Mouse (Mus musculus) hematopoietic stem cell, adult 5-6 weeks (primary cell): ENCODE results near the gene Zfp119b. TPM values are rescaled to one million over a fixed set of nuclear protein-coding genes. Genes with fewer than 3 reads are reported as not detected.

Source experiments
- ATAC-seq, 2 experiments: fragments of 125-278 bp in 1 of 2; replicated peaks in 1 of 2; 2 replicates each; pipeline ENCODE4 v1.8.0; 2016 to 2017; ENCODE audit warnings: inconsistent platforms in 2 of 2, mild to moderate bottlenecking in 2 of 2, moderate number of reproducible peaks in 2 of 2, low read depth in 1 of 2, moderate TSS enrichment in 1 of 2; ENCODE audit not compliant: low FRiP score in 2 of 2, poor library complexity in 2 of 2, severe bottlenecking in 2 of 2, insufficient read depth in 1 of 2, low TSS enrichment in 1 of 2
- total RNA-seq: library from RNA; stranded (forward); fragments of 172-1452, 232-1000 nt; gene quantifications from 2 replicates; pipeline ENCODE4 v1.2.3, GENCODE M21; 2017

The Zfp119b gene
- total RNA-seq, result 7.8 and 8.4 TPM in 2 replicates

DNA sequence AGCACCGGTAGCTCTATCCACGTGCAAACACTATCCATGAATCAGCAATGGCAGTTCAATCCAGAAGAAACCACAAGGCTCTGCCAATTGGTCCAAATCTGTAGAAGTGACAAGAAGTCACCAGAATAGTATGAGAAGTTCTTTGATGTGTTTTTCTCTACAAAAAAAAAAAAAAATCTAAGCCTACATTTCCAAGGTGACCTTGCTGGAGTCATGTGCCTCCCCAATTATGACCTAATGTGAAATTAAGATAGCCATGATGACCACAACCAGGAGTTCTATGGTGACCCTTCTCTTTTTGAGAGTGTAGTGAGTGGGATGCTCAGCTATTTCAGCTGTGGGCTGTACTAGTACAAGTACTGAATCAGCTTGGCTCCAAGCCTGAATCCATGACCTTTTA, at the start of gene Zfp119b:
Gene Zfp119b (minus strand): TSS at position 101 of the 400 bp plus-strand sequence.
- no peak for ATAC-seq

GRCm38 (mm10) chr17:55996007-55996406, 46.7 kb upstream of the Zfp119b start:
- ATAC-seq, result no peak

DNA sequence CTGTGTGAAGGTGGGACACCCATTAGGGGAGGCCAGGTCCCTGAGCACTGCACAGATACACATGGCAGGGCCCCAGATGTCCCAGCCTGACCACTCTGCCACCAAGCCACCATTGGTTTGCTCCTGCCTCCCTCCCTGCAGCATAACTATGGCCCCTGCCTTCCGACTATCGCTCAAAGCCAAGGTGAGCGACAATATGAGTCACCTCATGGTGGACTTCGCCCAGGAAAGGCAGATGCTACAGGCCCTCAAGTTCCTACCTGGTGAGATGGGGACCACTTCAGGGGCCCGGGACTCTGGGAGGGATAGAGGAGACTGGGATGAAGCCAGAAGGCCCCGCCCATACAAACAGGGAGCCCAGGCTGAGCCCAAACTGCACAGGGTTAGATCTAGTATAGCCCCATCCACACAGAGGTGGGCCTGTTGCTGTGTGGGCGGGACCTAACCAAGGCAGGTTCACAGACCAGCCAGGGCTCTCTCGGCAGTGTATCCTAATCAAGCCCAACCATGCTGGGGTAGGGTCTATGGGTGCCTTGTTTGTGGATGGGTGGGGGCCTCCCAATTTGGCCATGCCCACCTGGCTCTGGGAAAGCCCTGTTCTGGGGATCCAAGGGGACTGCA, 41.1 kb upstream of the Zfp119b start:
- ATAC-seq, result no peak

DNA sequence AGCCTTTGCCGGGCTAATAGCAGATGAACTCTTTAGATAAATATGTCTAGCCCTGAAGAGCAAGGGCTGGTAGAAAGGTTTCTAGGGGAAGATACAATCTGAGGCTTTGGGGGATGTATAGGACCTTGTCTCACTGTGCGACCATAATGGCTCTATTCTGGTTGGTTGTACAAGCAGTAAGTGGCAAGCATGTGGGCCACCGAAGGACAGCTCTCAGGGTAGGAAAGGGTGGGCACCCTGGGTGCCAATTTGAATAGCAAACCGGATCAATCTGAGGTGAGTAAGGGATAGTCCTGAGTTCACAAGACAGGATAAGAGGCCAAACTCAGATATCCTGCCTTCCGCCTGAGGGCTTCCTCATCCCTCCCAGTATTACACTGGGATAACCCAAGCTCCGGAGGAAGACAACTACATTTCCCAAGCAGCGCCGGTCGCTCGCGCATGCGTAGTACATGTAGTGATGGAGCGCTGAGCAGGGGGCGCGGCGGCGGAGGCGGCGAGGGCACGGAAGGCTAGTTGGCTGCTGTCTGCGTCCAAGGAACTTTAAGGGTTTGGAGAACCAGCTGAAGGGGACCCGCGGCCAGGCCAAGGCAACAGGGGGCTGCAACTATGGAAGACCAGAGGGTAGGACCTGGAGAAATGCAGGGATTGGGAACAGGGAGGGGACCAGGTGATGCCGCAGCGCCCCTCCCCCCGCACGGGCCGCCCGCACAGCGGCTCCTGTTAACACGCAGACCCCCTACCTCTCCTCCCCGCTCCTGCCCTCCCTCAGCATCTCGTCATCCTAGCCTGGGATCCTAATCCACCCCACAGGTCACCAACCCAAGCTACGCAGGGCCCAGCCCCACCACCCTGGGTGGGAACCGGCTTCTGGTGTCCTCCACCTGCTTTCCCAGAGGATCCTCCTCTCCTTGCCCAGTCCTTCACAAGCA, 37.0 kb upstream of the Zfp119b start, which contains the start of gene Fsd1:
Gene Fsd1 (plus strand): TSS at position 480 of the 932 bp plus-strand sequence.
- no peak for ATAC-seq

- ATAC-seq, result no peak
These were observed 28.0 kb upstream of the Zfp119b start for GRCm38 (mm10) chr17:55977301-55977700.

- ATAC-seq, result peak; percentile 94 to 95
These were observed 27.1 kb upstream of the Zfp119b start for GRCm38 (mm10) chr17:55976255-55976862.

GRCm38 (mm10) chr17:55971453-55971852, 22.2 kb upstream of the Zfp119b start:
- ATAC-seq, result no peak

DNA sequence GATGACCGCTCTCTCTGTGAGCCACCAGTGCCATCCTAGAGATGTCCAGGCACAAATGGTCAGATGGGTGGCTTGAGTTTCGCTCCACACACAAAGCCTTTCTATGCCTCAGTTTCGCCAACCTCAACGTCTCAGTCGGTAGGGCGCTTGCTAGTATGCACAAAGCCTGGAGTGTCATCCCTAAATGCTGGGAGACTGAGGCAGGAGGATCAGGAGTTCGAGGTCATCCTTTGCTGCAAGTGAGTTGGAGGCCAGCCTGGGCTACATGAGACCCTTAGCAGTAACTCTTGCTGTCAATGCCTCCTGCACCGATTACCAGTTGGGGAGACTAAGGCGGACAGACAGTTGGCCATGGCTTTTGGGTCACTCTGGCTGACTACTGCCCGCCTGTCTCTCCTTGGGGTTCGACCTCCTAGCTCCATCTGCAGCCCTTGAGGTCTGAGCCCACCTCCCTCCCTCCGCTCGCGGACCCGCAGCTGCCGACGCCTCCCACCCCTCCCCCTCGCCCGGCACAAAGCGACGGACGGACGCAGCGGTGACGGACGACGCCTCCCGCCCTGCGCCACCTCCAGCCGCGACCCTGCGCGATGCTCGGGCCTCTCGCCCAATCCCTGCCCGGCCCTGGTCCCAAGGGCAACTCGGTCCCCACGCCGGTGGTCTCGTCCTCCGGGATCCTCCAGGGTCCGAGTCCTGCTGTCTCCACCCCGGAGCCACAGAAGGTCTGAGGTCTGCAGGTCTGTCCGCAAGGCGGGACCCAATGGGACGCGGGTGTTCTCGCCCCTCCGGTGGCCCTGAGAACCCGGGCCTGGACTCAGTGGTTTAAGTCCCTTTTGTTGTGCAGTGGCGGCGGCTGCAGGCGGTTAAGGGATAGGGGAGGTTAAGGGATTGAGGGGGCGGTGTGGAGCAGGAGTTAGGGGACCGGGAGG, 20.9 kb upstream of the Zfp119b start, which contains the start of gene Shd:
Gene Shd (plus strand): TSS at position 502 of the 926 bp plus-strand sequence.
- 0 out of 4 replicates have a peak, but pooled peaks have one; percentile 4 to 15 for ATAC-seq

DNA sequence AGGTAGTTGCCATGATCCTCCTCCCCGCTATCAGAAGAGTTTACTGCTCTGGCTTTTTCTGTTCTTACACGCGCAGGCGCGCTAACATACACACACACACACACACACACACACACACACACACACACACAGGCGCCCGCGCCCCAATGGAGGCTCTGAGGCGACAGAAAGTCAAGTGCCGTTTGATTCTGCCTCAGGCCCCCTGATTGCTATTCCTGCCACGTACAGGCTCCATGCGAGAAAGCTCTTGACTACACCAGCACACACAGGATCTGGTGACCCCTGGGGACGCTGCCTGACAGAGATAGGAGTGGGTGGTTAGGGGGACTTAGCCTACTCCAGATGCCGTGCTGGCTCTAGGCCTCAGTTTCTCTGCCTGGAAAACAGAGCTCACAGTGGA, 20.3 kb upstream of the Zfp119b start:
- 0 out of 4 replicates have a peak, but pooled peaks of 1 of the 2 experiments have one; percentile 14 for ATAC-seq

- no peak for ATAC-seq
These were observed 18.9 kb upstream of the Zfp119b start for GRCm38 (mm10) chr17:55968210-55968609.

DNA sequence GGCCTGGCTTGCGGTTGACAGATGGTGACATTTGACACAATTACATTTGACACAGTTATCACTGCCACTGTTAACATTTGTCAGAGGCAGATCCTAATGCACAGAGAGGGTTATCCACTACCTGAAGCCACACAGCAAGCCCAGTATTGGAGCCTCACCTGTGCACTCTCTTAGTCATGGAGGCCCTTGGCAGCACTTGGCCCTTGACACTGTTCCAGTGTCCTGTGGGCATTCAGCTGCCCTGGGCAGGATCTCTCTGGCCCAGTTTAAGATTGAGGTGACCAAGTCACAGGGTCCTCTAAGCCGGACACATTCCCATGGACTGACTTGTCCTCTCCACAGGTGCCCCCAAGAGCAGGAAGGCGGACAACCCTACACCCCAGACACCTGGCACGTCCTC, 17.9 kb upstream of the Zfp119b start:
- no peak for ATAC-seq

DNA sequence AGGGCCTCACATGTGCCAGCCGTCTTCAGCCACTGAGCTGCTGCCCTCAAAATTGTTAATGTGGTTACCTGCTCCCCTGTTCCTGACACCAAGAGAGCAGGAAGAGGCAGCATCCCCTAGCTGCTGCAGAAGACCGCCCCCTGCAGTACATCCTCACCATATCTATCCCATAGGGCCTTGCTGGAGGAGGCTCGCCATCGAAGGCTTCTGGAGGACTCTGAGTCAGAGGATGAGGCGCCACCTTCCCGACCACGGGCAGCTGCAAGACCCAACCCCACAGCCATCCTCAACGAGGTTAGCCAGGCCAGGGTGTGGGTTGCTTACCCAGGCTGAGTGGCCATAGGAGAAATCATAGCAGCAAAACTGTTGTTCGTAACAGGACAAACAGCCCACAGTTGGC, 15.7 kb upstream of the Zfp119b start:
- no peak for ATAC-seq

GRCm38 (mm10) chr17:55964496-55964895, 15.2 kb upstream of the Zfp119b start:
- ATAC-seq, result no peak

DNA sequence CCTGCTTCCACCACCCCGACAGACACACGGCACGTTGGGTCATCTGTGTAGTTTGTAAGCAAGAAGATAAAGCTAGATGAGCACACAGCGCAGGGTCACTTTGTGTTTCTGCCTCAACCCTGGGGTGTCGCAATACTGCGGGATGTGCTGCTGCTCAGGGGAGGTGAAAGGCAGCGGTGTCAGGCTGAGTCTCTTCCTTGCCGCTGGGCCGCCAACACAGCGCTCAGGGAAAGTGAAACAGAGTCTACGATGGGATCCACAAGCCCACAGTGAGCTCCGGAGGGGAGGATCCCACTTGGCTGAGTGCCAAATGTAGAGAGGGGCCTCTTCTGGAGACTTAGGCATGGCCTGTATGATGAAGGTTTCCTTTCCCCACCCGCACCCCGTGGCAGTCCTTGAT, 13.9 kb upstream of the Zfp119b start:
- ATAC-seq, result peak in 1 of 2 experiments; percentile 11; a peak in 1 of 4 replicates

GRCm38 (mm10) chr17:55961631-55962030, 12.3 kb upstream of the Zfp119b start:
- ATAC-seq, result no peak

DNA sequence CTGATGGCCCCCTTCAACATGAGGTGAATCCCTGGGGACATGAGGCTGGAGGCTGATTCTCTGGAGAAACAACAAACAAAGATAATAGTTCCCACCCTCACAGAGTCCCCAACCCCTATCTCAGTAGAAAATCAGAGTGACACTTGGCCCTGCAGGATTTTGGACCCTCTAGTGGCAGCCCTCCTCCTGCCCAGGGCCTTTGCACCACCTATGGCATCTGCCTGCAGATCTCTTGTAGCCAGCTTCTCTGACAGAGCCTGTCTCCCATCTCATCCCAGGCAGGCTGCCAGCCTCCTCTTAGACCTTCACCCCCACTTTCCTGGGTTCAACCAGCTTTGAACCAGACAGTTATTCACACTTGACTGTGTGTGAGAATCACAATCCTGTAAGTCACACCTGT, 11.5 kb upstream of the Zfp119b start:
- no peak for ATAC-seq
